Mouse (Mus musculus): ENCODE measurements around the gene Kbtbd4.

- no peak for TF ChIP-seq GATA1 (IDR thresholded peaks at IDR 0.05; ENCODE audit: low read length)
- no peak for TF ChIP-seq TAL1 (IDR thresholded peaks at IDR 0.05; ENCODE audit: low read length)
These were observed 36.0 kb downstream of the Kbtbd4 start, which contains the start of gene Celf1 for GRCm38 (mm10) chr2:90940233-90941229.
